ENCODE assay signal across 8 mouse cellular contexts in genomic region chr2:178413481-178414260, GRCm38 (mm10). TPM values are rescaled to one million over a fixed set of nuclear protein-coding genes. Genes with fewer than 3 reads are reported as not detected.
DNase-seq lines count a peak whose midpoint lies in the region; ATAC-seq and TF ChIP-seq lines count a peak whose summit lies in the region.

No protein-coding gene starts in this region.

- peak; percentile 40 for ATAC-seq in intestine, embryonic 15.5 days
- ATAC-seq in liver, embryonic 15.5 days (ENCODE audit: insufficient read depth): no peak
- peak; percentile 31; the same call in 1 of the 2 replicates for ATAC-seq in stomach, postnatal 0 days (ENCODE audit: low FRiP score, low TSS enrichment)

- H3K9me3 ChIP-seq in intestine, embryonic 15.5 days: no peaks in the 10 kb centered on the region
- H3K9me3 ChIP-seq in liver, embryonic 15.5 days (replicated peaks): no peaks in the 10 kb centered on the region
- H3K9me3 ChIP-seq in stomach, postnatal 0 days (ENCODE audit: control insufficient read depth, low read length): no peaks in the 10 kb centered on the region

- peak; percentile 19 for DNase-seq in lung, adult 2 months
- DNase-seq in lung, postnatal 10 days: no peak
- DNase-seq in cerebellum, adult 11 months: peak; percentile 26
- peak; percentile 49 for DNase-seq in gastrocnemius, adult 2 months
- peak; percentile 38 for DNase-seq in stomach, postnatal 0 days (ENCODE audit: low spot score)
- DNase-seq in ovary, postnatal 14 days (ENCODE audit: low spot score): no peak

- intact Hi-C loops in gastrocnemius, adult 2 months (cut with DNase I): loop anchor here (5.0 kb wide), 1 partner anchor 79 kb away; no protein-coding TSS in a partner anchor

- peak overlapping the region; percentile 64 for H3K9ac ChIP-seq in intestine, embryonic 15.5 days
- H3K9ac ChIP-seq in liver, embryonic 15.5 days: no peak overlapping the region
- peak overlapping the region; percentile 64 for H3K9ac ChIP-seq in stomach, postnatal 0 days (ENCODE audit: low read length)

- peak overlapping the region; percentile 85 for H3K4me3 ChIP-seq in lung, adult 2 months (replicated peaks; ENCODE audit: extremely low read depth, low read depth, low read length)
- H3K4me3 ChIP-seq in gastrocnemius, adult 2 months: peak overlapping the region; percentile 76
- H3K4me3 ChIP-seq in intestine, embryonic 15.5 days (replicated peaks): peak overlapping the region; percentile 68
- H3K4me3 ChIP-seq in liver, embryonic 15.5 days (replicated peaks): peak overlapping the region; percentile 55
- peak overlapping the region; percentile 59 for H3K4me3 ChIP-seq in stomach, postnatal 0 days (ENCODE audit: low read depth, low read length)

- H3K36me3 ChIP-seq in intestine, embryonic 15.5 days: 0 out of 2 replicates have a peak, but pooled peaks cover 4% of the 10 kb centered on the region
- H3K36me3 ChIP-seq in liver, embryonic 15.5 days (replicated peaks): peaks cover 6% of the 10 kb centered on the region; the same call in 1 of the 2 replicates
- H3K36me3 ChIP-seq in stomach, postnatal 0 days (ENCODE audit: control insufficient read depth, insufficient read depth, low read length): no peaks in the 10 kb centered on the region

- no peak for TF ChIP-seq EP300 in stomach, postnatal 0 days (optimal IDR thresholded peaks at IDR 0.05)

- peaks cover 7% of the 10 kb centered on the region for H3K4me1 ChIP-seq in lung, adult 2 months (ENCODE audit: control insufficient read depth, insufficient read depth, low read length)
- peaks cover 37% of the 10 kb centered on the region for H3K4me1 ChIP-seq in intestine, embryonic 15.5 days (replicated peaks)
- H3K4me1 ChIP-seq in liver, embryonic 15.5 days (replicated peaks): peaks cover 27% of the 10 kb centered on the region
- H3K4me1 ChIP-seq in stomach, postnatal 0 days (replicated peaks; ENCODE audit: control insufficient read depth, insufficient read depth): peaks cover 7% of the 10 kb centered on the region; the same call in 1 of the 2 replicates

- no peak for TF ChIP-seq POLR2A in lung, adult 2 months (IDR thresholded peaks at IDR 0.05; ENCODE audit: borderline replicate concordance, extremely low read depth, low read depth, low read length)

- no peaks in the 10 kb centered on the region; the same call in 1 of the 2 replicates for H3K27me3 ChIP-seq in intestine, embryonic 15.5 days (replicated peaks)
- peaks cover 36% of the 10 kb centered on the region for H3K27me3 ChIP-seq in liver, embryonic 15.5 days
- H3K27me3 ChIP-seq in stomach, postnatal 0 days (ENCODE audit: control insufficient read depth, insufficient read depth, low read length): no peaks in the 10 kb centered on the region

- H3K4me2 ChIP-seq in intestine, embryonic 15.5 days (replicated peaks): peak overlapping the region; percentile 100
- H3K4me2 ChIP-seq in liver, embryonic 15.5 days: peak overlapping the region; percentile 70
- H3K4me2 ChIP-seq in stomach, postnatal 0 days (replicated peaks; ENCODE audit: low read depth): peak overlapping the region; percentile 95

- H3K27ac ChIP-seq in gastrocnemius, adult 2 months: peak overlapping the region; percentile 92
- H3K27ac ChIP-seq in intestine, embryonic 15.5 days: peak overlapping the region; percentile 77
- H3K27ac ChIP-seq in liver, embryonic 15.5 days (replicated peaks): no peak overlapping the region
- H3K27ac ChIP-seq in stomach, postnatal 0 days (replicated peaks): peak overlapping the region; percentile 65

- TF ChIP-seq CTCF in lung, adult 2 months (IDR thresholded peaks at IDR 0.05; ENCODE audit: insufficient read depth, low read length): no peak
- TF ChIP-seq CTCF in gastrocnemius, adult 2 months (IDR thresholded peaks at IDR 0.05): no peak
- no peak for TF ChIP-seq CTCF in stomach, postnatal 0 days (IDR thresholded peaks at IDR 0.05; ENCODE audit: low read depth)

- WGBS in lung, adult 2 months: 20% methylated on average over 75 of the region's 75 CpGs
- WGBS in intestine, embryonic 15.5 days: 14% methylated on average over 75 of the region's 75 CpGs
- 17% methylated on average over 75 of the region's 75 CpGs for WGBS in liver, embryonic 15.5 days (ENCODE audit: insufficient replicate concordance)
- WGBS in stomach, postnatal 0 days: 13% methylated on average over 75 of the region's 75 CpGs

RNA-seq across cellular contexts. Expression of gene Ppp1r3d, which starts 0.6 kb away (rescaled TPM):
- polyA plus RNA-seq in lung, adult 2 months (2012; rRNA removed): 5.3 and 6.0 TPM in 2 replicates
- 1 to 10 TPM; 3.0 to 6.3 TPM for total RNA-seq in gastrocnemius, adult 2 months (2021)
- polyA plus RNA-seq in intestine, embryonic 15.5 days (2015; fragmentation: Nextera tagmentation; extraction: Ambion mirVana): 5.0 and 5.6 TPM in 2 replicates
- 0.62 and 0.84 TPM in 2 replicates for polyA plus RNA-seq in liver, embryonic 15.5 days (2015; fragmentation: Nextera tagmentation; extraction: Ambion mirVana)
- 2.8 and 3.3 TPM in 2 replicates for polyA plus RNA-seq in stomach, postnatal 0 days (2015; fragmentation: Nextera tagmentation; extraction: Ambion mirVana)

RNA-seq across cellular contexts. Expression of gene Fam217b, which starts 0.7 kb away (rescaled TPM):
- 2.4 and 3.3 TPM in 2 replicates for polyA plus RNA-seq in lung, adult 2 months (2012; rRNA removed)
- total RNA-seq in gastrocnemius, adult 2 months (2021): 1 to 10 TPM; 1.8 to 3.1 TPM
- 4.3 and 5.4 TPM in 2 replicates for polyA plus RNA-seq in intestine, embryonic 15.5 days (2015; fragmentation: Nextera tagmentation; extraction: Ambion mirVana)
- 0.61 and 0.90 TPM in 2 replicates for polyA plus RNA-seq in liver, embryonic 15.5 days (2015; fragmentation: Nextera tagmentation; extraction: Ambion mirVana)
- 2.9 and 3.6 TPM in 2 replicates for polyA plus RNA-seq in stomach, postnatal 0 days (2015; fragmentation: Nextera tagmentation; extraction: Ambion mirVana)

RNA-seq across cellular contexts. Expression of gene Sycp2, which starts 6.2 kb away (rescaled TPM):
- 0.04 TPM in 1 of 2 replicates, not detected in the other for polyA plus RNA-seq in lung, adult 2 months (2012; rRNA removed)
- total RNA-seq in gastrocnemius, adult 2 months (2021): under 1 TPM; 0.11 to 0.20 TPM
- 0.05 and 0.18 TPM in 2 replicates for polyA plus RNA-seq in intestine, embryonic 15.5 days (2015; fragmentation: Nextera tagmentation; extraction: Ambion mirVana)
- polyA plus RNA-seq in liver, embryonic 15.5 days (2015; fragmentation: Nextera tagmentation; extraction: Ambion mirVana): not detected in 2 replicates
- 0.02 TPM in 1 of 2 replicates, not detected in the other for polyA plus RNA-seq in stomach, postnatal 0 days (2015; fragmentation: Nextera tagmentation; extraction: Ambion mirVana)

RNA-seq across cellular contexts. Expression of gene Cdh26, which starts 16.7 kb away (rescaled TPM):
- polyA plus RNA-seq in lung, adult 2 months (2012; rRNA removed): 0.50 and 0.63 TPM in 2 replicates
- not detected for total RNA-seq in gastrocnemius, adult 2 months (2021)
- 0.43 and 1.0 TPM in 2 replicates for polyA plus RNA-seq in intestine, embryonic 15.5 days (2015; fragmentation: Nextera tagmentation; extraction: Ambion mirVana)
- polyA plus RNA-seq in liver, embryonic 15.5 days (2015; fragmentation: Nextera tagmentation; extraction: Ambion mirVana): 0.14 and 0.16 TPM in 2 replicates
- 0.38 and 0.39 TPM in 2 replicates for polyA plus RNA-seq in stomach, postnatal 0 days (2015; fragmentation: Nextera tagmentation; extraction: Ambion mirVana)

Comparison
In these comparisons a context has a peak if more than half of its experiments do, and no peak if none do; other contexts are left out.
1. DNase-seq: peak in lung, adult 2 months (single experiment), cerebellum, adult 11 months (single experiment), gastrocnemius, adult 2 months (single experiment) and stomach, postnatal 0 days (single experiment); none in lung, postnatal 10 days (single experiment) and ovary, postnatal 14 days (single experiment).
2. Peak in every context shown above with its lines, with median percentiles within 50 percentile points of each other: H3K4me3 ChIP-seq and H3K4me2 ChIP-seq.